Mouse (Mus musculus) megakaryocyte, embryonic 14.5 days (primary cell): ENCODE data around the gene Spg11. TPM values are rescaled to one million over a fixed set of nuclear protein-coding genes. Genes with fewer than 3 reads are reported as not detected.

Experiments
- H3K27me3 ChIP-seq: replicated peaks from 2 replicates; pipeline ENCODE3; 2012; ENCODE audit warnings: inconsistent platforms
- H3K36me3 ChIP-seq: replicated peaks from 2 replicates; pipeline ENCODE3; 2012; ENCODE audit warnings: low read length, inconsistent platforms, mixed read lengths
- H3K4me1 ChIP-seq: 2 replicates; pipeline ENCODE4 v1.6.1; 2012; ENCODE audit warnings: inconsistent platforms
- H3K4me3 ChIP-seq: replicated peaks from 2 replicates; pipeline ENCODE3; 2012; ENCODE audit warnings: moderate library complexity, mild to moderate bottlenecking, inconsistent platforms
- H3K9me3 ChIP-seq: 2 replicates; pipeline ENCODE4 v1.6.1; 2012; ENCODE audit warnings: inconsistent platforms
- FLI1 ChIP-seq: IDR thresholded peaks from 2 replicates; pipeline ENCODE4 v1.6.1; 2012; ENCODE audit warnings: low read length, inconsistent platforms, mixed read lengths
- GATA1 ChIP-seq: IDR thresholded peaks from 3 replicates; pipeline ENCODE4 v1.6.1; 2012; ENCODE audit warnings: mixed read lengths, low read length, inconsistent platforms, borderline replicate concordance
- polyA plus RNA-seq: library from polyadenylated mRNA; stranded (reverse); fragments of >175 nt; gene quantifications from 2 replicates; pipeline ENCODE4 v1.2.3, GENCODE M21; 2012; ENCODE audit warnings: low replicate concordance; ENCODE audit not compliant: insufficient read depth

The Spg11 gene
- 0.51 TPM in 1 of 2 replicates, not detected in the other for polyA plus RNA-seq

- Histone ChIP-seq H3K4me1 (peaks cover 31% of the 10 kb centered on the region), H3K4me3 (peak within 1 kb of the TSS; percentile 98), H3K36me3 (peaks cover 15% of the 10 kb centered on the region), H3K9me3 (no peaks in the 10 kb centered on the region), H3K27me3 (no peaks in the 10 kb centered on the region)
- TF ChIP-seq FLI1 (peak; percentile 44; the same call in 1 of the 2 replicates), GATA1 (no peak)
These were observed at the start of gene Spg11 for GRCm38 (mm10) chr2:122117961-122118958. TSS of gene Spg11 (minus strand) at chr2:122118386.

GRCm38 (mm10) chr2:122164293-122164692, 46.1 kb upstream of the Spg11 start:
- Histone ChIP-seq H3K4me3 (peak overlapping the region; percentile 86), H3K9me3 (no peaks in the 10 kb centered on the region), H3K36me3 (no peaks in the 10 kb centered on the region), H3K27me3 (no peaks in the 10 kb centered on the region), H3K4me1 (peaks cover 49% of the 10 kb centered on the region)
- no peak for TF ChIP-seq GATA1

GRCm38 (mm10) chr2:122163430-122164195, 45.4 kb upstream of the Spg11 start:
- H3K9me3 ChIP-seq: no peaks in the 10 kb centered on the region
- no peaks in the 10 kb centered on the region for H3K27me3 ChIP-seq
- peak overlapping the region; percentile 86 for H3K4me3 ChIP-seq
- H3K4me1 ChIP-seq: peaks cover 49% of the 10 kb centered on the region
- TF ChIP-seq FLI1 (no peak), GATA1 (no peak)
- H3K36me3 ChIP-seq: no peaks in the 10 kb centered on the region

GRCm38 (mm10) chr2:122162529-122162928, 44.3 kb upstream of the Spg11 start:
- Histone ChIP-seq H3K4me3 (no peak overlapping the region), H3K4me1 (peaks cover 46% of the 10 kb centered on the region), H3K9me3 (no peaks in the 10 kb centered on the region), H3K36me3 (no peaks in the 10 kb centered on the region), H3K27me3 (no peaks in the 10 kb centered on the region)
- TF ChIP-seq FLI1: no peak
- no peak for TF ChIP-seq GATA1

- Histone ChIP-seq H3K4me3 (peak overlapping the region; percentile 3), H3K36me3 (no peaks in the 10 kb centered on the region), H3K27me3 (no peaks in the 10 kb centered on the region), H3K9me3 (no peaks in the 10 kb centered on the region), H3K4me1 (peaks cover 47% of the 10 kb centered on the region)
- no peak for TF ChIP-seq FLI1
- TF ChIP-seq GATA1: no peak
These were observed 43.4 kb upstream of the Spg11 start for GRCm38 (mm10) chr2:122161542-122161941.

GRCm38 (mm10) chr2:122160680-122161079, 42.5 kb upstream of the Spg11 start, which contains the start of gene Trim69:
TSS of gene Trim69 (plus strand) at chr2:122160700.
- TF ChIP-seq GATA1 (no peak), FLI1 (no peak)
- no peaks in the 10 kb centered on the region for H3K9me3 ChIP-seq
- no peak within 1 kb of the TSS for H3K4me3 ChIP-seq
- peaks cover 55% of the 10 kb centered on the region for H3K4me1 ChIP-seq
- peaks cover 6% of the 10 kb centered on the region for H3K36me3 ChIP-seq
- H3K27me3 ChIP-seq: no peaks in the 10 kb centered on the region

GRCm38 (mm10) chr2:122159667-122160066, 41.5 kb upstream of the Spg11 start:
- H3K4me3 ChIP-seq: no peak overlapping the region
- H3K27me3 ChIP-seq: no peaks in the 10 kb centered on the region
- TF ChIP-seq FLI1 (no peak), GATA1 (no peak)
- peaks cover 54% of the 10 kb centered on the region for H3K4me1 ChIP-seq
- H3K36me3 ChIP-seq: peaks cover 16% of the 10 kb centered on the region
- no peaks in the 10 kb centered on the region for H3K9me3 ChIP-seq

GRCm38 (mm10) chr2:122158362-122158802, 40.2 kb upstream of the Spg11 start:
- no peaks in the 10 kb centered on the region for H3K9me3 ChIP-seq
- no peak overlapping the region for H3K4me3 ChIP-seq
- H3K27me3 ChIP-seq: no peaks in the 10 kb centered on the region
- H3K36me3 ChIP-seq: peaks cover 26% of the 10 kb centered on the region
- no peak for TF ChIP-seq FLI1
- no peak for TF ChIP-seq GATA1
- peaks cover 43% of the 10 kb centered on the region for H3K4me1 ChIP-seq

- Histone ChIP-seq H3K36me3 (peaks cover 35% of the 10 kb centered on the region), H3K27me3 (no peaks in the 10 kb centered on the region), H3K9me3 (no peaks in the 10 kb centered on the region), H3K4me3 (no peak overlapping the region), H3K4me1 (peaks cover 42% of the 10 kb centered on the region)
- TF ChIP-seq FLI1: no peak
These were observed 39.4 kb upstream of the Spg11 start for GRCm38 (mm10) chr2:122157561-122157960.
